Mouse (Mus musculus) ES-Bruce4 (cell line): ENCODE measurements around the gene Eif2ak4.

Experiments used
- CTCF ChIP-seq: IDR thresholded peaks from one replicate; pipeline ENCODE4 v1.8.1; 2011; ENCODE audit warnings: low read depth, low read length
- EP300 ChIP-seq: IDR thresholded peaks from 2 replicates; pipeline ENCODE4 v1.6.1; 2011; ENCODE audit warnings: low read depth, low read length; ENCODE audit not compliant: insufficient read depth
- POLR2A ChIP-seq: IDR thresholded peaks from one replicate; pipeline ENCODE4 v1.8.1; 2011; ENCODE audit warnings: low read length; ENCODE audit not compliant: insufficient read depth

GRCm38 (mm10) chr2:118372901-118373571, 15.4 kb upstream of the Eif2ak4 start, which contains the start of gene Gpr176:
- TF ChIP-seq EP300 (no peak), CTCF (no peak), POLR2A (no peak)
